Mouse (Mus musculus) midbrain, embryonic 10.5 days (tissue): ENCODE results near the gene AW011738. TPM values are rescaled to one million over a fixed set of nuclear protein-coding genes. Genes with fewer than 3 reads are reported as not detected.

Experiments
- DNase-seq: peaks from one replicate; pipeline ENCODE4 v3.0.0-alpha.2; 2017; ENCODE audit warnings: low spot score
- H3K27ac ChIP-seq: fragments of 300-500 bp; sonication (generic); replicated peaks from 2 replicates; pipeline ENCODE4 v1.5.1; 2016; ENCODE audit warnings: mild to moderate bottlenecking
- H3K27me3 ChIP-seq: fragments of 300-500 bp; sonication (generic); 2 replicates; pipeline ENCODE4 v1.6.1; 2016; ENCODE audit warnings: low read depth, mild to moderate bottlenecking; ENCODE audit not compliant: poor library complexity, severe bottlenecking
- H3K36me3 ChIP-seq: fragments of 300-500 bp; sonication (generic); 2 replicates; pipeline ENCODE4 v1.6.1; 2016; ENCODE audit warnings: mild to moderate bottlenecking, moderate library complexity
- H3K4me1 ChIP-seq: fragments of 300-500 bp; sonication (generic); 2 replicates; pipeline ENCODE4 v1.6.1; 2016
- H3K4me3 ChIP-seq: fragments of 300-500 bp; sonication (generic); 2 replicates; pipeline ENCODE4 v1.5.1; 2016; ENCODE audit warnings: mild to moderate bottlenecking, moderate library complexity
- H3K9me3 ChIP-seq: fragments of 300-500 bp; sonication (generic); replicated peaks from 2 replicates; pipeline ENCODE4 v1.6.1; 2016; ENCODE audit warnings: mild to moderate bottlenecking
- WGBS: fragments of 180-500 bp; shearing (Covaris S2); methylation state at CpG from one replicate; pipeline ENCODE4 v1.1.7; 2016; 5-methylcytosine and 5-hydroxymethylcytosine counted together
- polyA plus RNA-seq: library from polyadenylated mRNA; unstranded; fragments of >200 nt; fragmentation: Nextera tagmentation; extraction: Ambion mirVana; gene quantifications from 2 replicates; pipeline ENCODE4 v1.2.1, GENCODE M21; 2016

AW011738 gene
- 5.1 and 6.5 TPM in 2 replicates for polyA plus RNA-seq

GRCm38 (mm10) chr4:156203001-156203412 is at the start of gene AW011738:
Gene AW011738, plus strand, starts transcription at chr4:156203304.
- H3K9me3 ChIP-seq, result no peaks in the 10 kb centered on the region
- H3K36me3 ChIP-seq, result peaks cover 20% of the 10 kb centered on the region
- DNase-seq, result peak; percentile 87
- peaks cover 46% of the 10 kb centered on the region for H3K4me1 ChIP-seq
- H3K27me3 ChIP-seq, result peaks cover 40% of the 10 kb centered on the region
- WGBS, result under 1% methylated on average over 36 of the region's 39 CpGs
- peak within 1 kb of the TSS; percentile 89 for H3K27ac ChIP-seq
- H3K4me3 ChIP-seq, result peak within 1 kb of the TSS; percentile 67

DNA sequence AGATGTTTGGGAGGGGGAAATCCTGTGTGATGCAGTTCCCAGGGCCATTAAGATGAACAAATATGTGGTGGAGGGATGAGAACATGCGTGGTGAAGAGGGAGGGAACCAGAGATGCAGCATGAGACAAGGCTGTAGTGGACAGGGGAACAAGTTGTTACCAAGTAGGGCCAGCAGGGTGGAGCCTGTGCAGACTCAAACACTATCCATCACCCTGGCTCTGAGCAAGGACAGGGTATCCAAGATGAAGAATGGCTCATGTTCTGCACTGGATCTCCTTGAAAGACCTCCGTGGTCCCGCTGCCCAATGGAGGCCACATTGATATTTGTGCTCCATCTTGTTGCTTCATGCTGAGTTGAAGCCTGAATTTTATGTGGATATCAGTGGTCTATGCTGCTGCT is 48.3 kb upstream of the AW011738 start:
- 92% methylated on average over 3 of the region's 3 CpGs for WGBS
- no peak overlapping the region for H3K27ac ChIP-seq
- H3K9me3 ChIP-seq, result peaks cover 31% of the 10 kb centered on the region
- no peak for DNase-seq
- H3K4me1 ChIP-seq, result no peaks in the 10 kb centered on the region
- H3K36me3 ChIP-seq, result no peaks in the 10 kb centered on the region
- H3K4me3 ChIP-seq, result no peak overlapping the region
- no peaks in the 10 kb centered on the region for H3K27me3 ChIP-seq

- no peaks in the 10 kb centered on the region for H3K4me1 ChIP-seq
- WGBS, result 91% methylated on average over 9 of the region's 9 CpGs
- H3K4me3 ChIP-seq, result no peak overlapping the region
- H3K27me3 ChIP-seq, result no peaks in the 10 kb centered on the region
- DNase-seq, result no peak
- H3K9me3 ChIP-seq, result peaks cover 18% of the 10 kb centered on the region
- no peak overlapping the region for H3K27ac ChIP-seq
- H3K36me3 ChIP-seq, result peaks cover 99% of the 10 kb centered on the region
Measured at GRCm38 (mm10) chr4:156166477-156166876, 36.6 kb upstream of the AW011738 start.

DNA sequence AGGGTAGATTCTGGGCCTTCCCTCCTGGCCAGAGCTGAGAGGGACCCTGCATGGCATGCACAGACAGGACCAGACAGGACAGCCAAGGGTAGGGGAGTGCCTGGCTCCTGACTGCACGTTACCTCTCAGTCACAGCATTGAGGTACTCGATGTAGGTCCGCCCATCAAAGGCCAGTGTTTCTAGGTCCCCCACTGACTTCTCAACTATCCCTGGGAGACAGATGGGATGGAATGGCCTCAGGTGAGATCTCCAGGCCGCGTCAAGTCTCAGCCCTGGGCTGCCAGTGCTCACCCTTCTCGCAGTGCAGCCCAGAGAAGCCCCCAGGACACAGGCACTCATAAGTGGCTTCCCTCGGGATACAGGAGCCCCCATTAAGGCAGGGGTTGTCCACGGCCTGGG is 34.5 kb upstream of the AW011738 start:
- no peak overlapping the region for H3K4me3 ChIP-seq
- H3K4me1 ChIP-seq, result no peaks in the 10 kb centered on the region
- H3K27me3 ChIP-seq, result no peaks in the 10 kb centered on the region
- H3K27ac ChIP-seq, result no peak overlapping the region
- H3K9me3 ChIP-seq, result no peaks in the 10 kb centered on the region
- no peak for DNase-seq
- WGBS, result 93% methylated on average over 8 of the region's 8 CpGs
- peaks cover 100% of the 10 kb centered on the region for H3K36me3 ChIP-seq

- H3K4me1 ChIP-seq, result no peaks in the 10 kb centered on the region
- no peaks in the 10 kb centered on the region for H3K27me3 ChIP-seq
- H3K9me3 ChIP-seq, result no peaks in the 10 kb centered on the region
- no peak overlapping the region for H3K4me3 ChIP-seq
- 97% methylated on average over 10 of the region's 10 CpGs for WGBS
- DNase-seq, result peak; percentile 10
- H3K36me3 ChIP-seq, result peaks cover 100% of the 10 kb centered on the region
- H3K27ac ChIP-seq, result no peak overlapping the region
Measured at GRCm38 (mm10) chr4:156169129-156169528, 34.0 kb upstream of the AW011738 start.

- no peak overlapping the region for H3K4me3 ChIP-seq
- DNase-seq, result no peak
- WGBS, result 97% methylated on average over 11 of the region's 11 CpGs
- no peaks in the 10 kb centered on the region for H3K9me3 ChIP-seq
- no peak overlapping the region for H3K27ac ChIP-seq
- H3K27me3 ChIP-seq, result no peaks in the 10 kb centered on the region
- H3K4me1 ChIP-seq, result no peaks in the 10 kb centered on the region
- H3K36me3 ChIP-seq, result peaks cover 100% of the 10 kb centered on the region
Measured at GRCm38 (mm10) chr4:156171828-156172227, 31.3 kb upstream of the AW011738 start.

DNA sequence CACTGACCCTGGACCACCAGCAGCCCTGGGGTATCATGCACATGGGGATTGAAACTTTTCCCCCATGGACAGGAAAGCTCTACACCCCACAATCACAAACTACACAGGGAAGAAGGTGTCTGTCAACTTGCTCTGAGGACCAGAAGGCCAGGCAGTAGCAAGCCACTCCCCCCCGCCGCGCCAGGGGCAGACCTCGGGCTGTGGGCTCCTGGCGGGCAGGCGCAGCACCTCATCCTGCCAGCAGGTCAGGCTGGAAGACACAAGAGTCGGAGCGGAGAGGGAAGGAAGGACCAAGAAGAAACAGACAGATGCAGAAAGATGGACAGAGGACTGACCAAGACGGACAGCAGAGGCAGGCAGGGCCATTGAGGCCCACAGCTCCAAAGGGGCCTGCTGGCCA is 25.5 kb upstream of the AW011738 start:
- Histone ChIP-seq H3K9me3 (no peaks in the 10 kb centered on the region), H3K27ac (no peak overlapping the region), H3K36me3 (peaks cover 100% of the 10 kb centered on the region), H3K4me3 (no peak overlapping the region), H3K27me3 (no peaks in the 10 kb centered on the region), H3K4me1 (peaks cover 16% of the 10 kb centered on the region)
- DNase-seq, result no peak
- WGBS, result 94% methylated on average over 9 of the region's 9 CpGs

- Histone ChIP-seq H3K4me1 (peaks cover 77% of the 10 kb centered on the region), H3K4me3 (peak overlapping the region; percentile 59; the same call in 1 of the 2 replicates), H3K27ac (no peak overlapping the region), H3K36me3 (peaks cover 77% of the 10 kb centered on the region), H3K27me3 (no peaks in the 10 kb centered on the region), H3K9me3 (no peaks in the 10 kb centered on the region)
- DNase-seq, result no peak
- 90% methylated on average over 5 of the region's 5 CpGs for WGBS
Measured at GRCm38 (mm10) chr4:156183747-156184146, 19.4 kb upstream of the AW011738 start.

GRCm38 (mm10) chr4:156184291-156184954 is 18.7 kb upstream of the AW011738 start:
- Histone ChIP-seq H3K27ac (peak overlapping the region; percentile 93), H3K36me3 (peaks cover 70% of the 10 kb centered on the region), H3K4me3 (peak overlapping the region; percentile 59), H3K4me1 (peaks cover 84% of the 10 kb centered on the region), H3K9me3 (no peaks in the 10 kb centered on the region), H3K27me3 (no peaks in the 10 kb centered on the region)
- WGBS, result 92% methylated on average over 7 of the region's 7 CpGs
- no peak for DNase-seq

DNA sequence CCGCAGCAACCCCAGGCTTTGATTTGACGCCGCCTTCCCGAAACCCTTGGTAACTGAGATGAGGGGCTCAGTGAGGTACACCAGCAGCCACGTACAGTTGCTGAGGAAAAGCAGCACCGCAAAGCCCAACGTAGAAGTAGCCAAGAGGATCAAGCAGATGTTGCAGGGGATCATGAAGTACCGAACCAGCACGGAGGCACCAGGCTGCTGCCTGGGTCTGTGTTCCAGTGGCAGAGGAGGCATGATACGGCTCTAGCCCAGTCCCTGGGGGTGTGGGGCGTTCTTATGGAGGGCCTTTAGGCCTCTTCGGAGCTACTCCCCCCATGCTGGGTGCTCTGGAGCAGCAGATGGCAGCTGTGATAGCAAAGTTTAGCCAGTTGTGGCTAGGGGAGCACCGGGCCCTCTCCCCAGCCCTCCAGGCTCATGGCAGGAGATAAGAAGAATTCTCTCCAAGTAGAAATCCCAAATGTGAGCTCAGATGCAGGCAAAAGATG is 17.6 kb upstream of the AW011738 start:
- Histone ChIP-seq H3K4me3 (peak overlapping the region; percentile 59), H3K4me1 (peaks cover 91% of the 10 kb centered on the region), H3K9me3 (no peaks in the 10 kb centered on the region), H3K36me3 (peaks cover 64% of the 10 kb centered on the region), H3K27me3 (no peaks in the 10 kb centered on the region), H3K27ac (peak overlapping the region; percentile 93)
- DNase-seq, result no peak
- WGBS, result 61% methylated on average over 13 of the region's 13 CpGs

GRCm38 (mm10) chr4:156185950-156186850 is 16.9 kb upstream of the AW011738 start:
- H3K4me3 ChIP-seq, result peak overlapping the region; percentile 59
- no peaks in the 10 kb centered on the region for H3K9me3 ChIP-seq
- H3K27ac ChIP-seq, result peak overlapping the region; percentile 93
- H3K4me1 ChIP-seq, result peaks cover 97% of the 10 kb centered on the region
- DNase-seq, result peak; percentile 83
- 4% methylated on average over 31 of the region's 31 CpGs for WGBS
- peaks cover 64% of the 10 kb centered on the region for H3K36me3 ChIP-seq
- H3K27me3 ChIP-seq, result no peaks in the 10 kb centered on the region

DNA sequence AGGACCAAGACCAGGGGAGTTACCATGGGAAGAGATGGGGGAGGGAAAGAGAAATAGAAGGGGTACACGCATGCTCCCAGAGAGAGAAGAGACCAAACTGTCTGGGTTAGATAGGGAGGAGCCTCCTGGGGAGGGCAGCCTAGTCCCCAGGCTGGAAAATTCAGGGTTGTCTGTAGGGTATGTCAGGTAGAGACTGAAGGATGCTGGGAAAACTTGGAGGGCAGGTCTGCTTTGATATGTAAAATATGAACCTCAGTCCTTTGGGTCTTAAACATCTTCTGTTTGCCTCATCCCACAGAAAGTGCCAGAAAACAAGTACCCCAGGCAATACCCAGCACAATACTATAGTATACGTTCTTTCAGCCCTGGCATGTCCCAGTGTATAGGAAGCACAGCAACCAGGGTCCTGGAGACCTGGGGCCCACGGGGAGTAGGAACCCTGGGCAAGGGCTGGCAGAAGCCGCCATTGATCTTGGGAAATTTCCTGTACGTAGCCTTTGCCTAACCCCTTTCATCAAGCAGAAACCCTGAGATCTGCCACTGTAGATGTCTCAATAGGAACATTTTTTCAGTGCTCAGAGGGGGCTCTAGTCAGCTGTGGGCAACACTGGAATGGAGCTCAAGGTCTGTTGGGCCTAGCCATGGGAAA is 14.8 kb upstream of the AW011738 start:
- no peak for DNase-seq
- WGBS, result 45% methylated on average over 5 of the region's 5 CpGs
- peaks cover 64% of the 10 kb centered on the region for H3K36me3 ChIP-seq

More for the DNA sequence above, 14.8 kb upstream of the AW011738 start:
- Histone ChIP-seq H3K9me3 (no peaks in the 10 kb centered on the region), H3K27ac (peak overlapping the region; percentile 85), H3K27me3 (no peaks in the 10 kb centered on the region), H3K4me1 (peaks cover 99% of the 10 kb centered on the region), H3K4me3 (peak overlapping the region; percentile 38)
